Mouse (Mus musculus): ENCODE results near the gene Cul7. TPM values are rescaled to one million over a fixed set of nuclear protein-coding genes. Genes with fewer than 3 reads are reported as not detected.

Gene Cul7
- polyA plus RNA-seq, 1 experiment from 2014 or later: 46.3 TPM

DNA sequence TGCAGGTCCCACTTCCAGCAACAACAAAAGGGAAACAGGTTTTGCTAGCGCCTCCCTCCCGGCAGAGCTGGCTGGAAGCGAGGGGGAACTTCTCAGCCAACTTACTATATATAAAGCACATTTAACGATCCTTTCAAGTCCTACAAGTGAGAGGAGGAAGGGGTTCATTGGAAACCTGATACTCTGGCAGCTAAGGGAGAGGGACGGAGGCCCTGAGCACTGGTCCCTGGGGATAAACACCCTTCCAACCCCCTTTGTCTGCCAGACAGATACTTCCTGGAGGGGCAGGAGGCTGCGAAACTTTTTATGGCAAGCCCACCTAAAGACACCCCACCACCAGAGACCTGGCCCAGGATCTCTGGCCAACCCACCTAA is 31.8 kb upstream of the Cul7 start:
- H3K27me3 ChIP-seq (replicated peaks): no peaks in the 10 kb centered on the region
- no peaks in the 10 kb centered on the region for H3K9me3 ChIP-seq
- ATAC-seq (replicated peaks): no peak
- H3K27ac ChIP-seq: peak overlapping the region; percentile 77
- no peaks in the 10 kb centered on the region for H3K36me3 ChIP-seq (replicated peaks)
- peak overlapping the region; percentile 35 for H3K4me2 ChIP-seq
- 16% methylated on average over 6 of the region's 6 CpGs for WGBS
- peak overlapping the region; percentile 33; the same call in 1 of the 2 replicates for H3K9ac ChIP-seq
- no peak overlapping the region for H3K4me3 ChIP-seq
- peaks cover 39% of the 10 kb centered on the region for H3K4me1 ChIP-seq

DNA sequence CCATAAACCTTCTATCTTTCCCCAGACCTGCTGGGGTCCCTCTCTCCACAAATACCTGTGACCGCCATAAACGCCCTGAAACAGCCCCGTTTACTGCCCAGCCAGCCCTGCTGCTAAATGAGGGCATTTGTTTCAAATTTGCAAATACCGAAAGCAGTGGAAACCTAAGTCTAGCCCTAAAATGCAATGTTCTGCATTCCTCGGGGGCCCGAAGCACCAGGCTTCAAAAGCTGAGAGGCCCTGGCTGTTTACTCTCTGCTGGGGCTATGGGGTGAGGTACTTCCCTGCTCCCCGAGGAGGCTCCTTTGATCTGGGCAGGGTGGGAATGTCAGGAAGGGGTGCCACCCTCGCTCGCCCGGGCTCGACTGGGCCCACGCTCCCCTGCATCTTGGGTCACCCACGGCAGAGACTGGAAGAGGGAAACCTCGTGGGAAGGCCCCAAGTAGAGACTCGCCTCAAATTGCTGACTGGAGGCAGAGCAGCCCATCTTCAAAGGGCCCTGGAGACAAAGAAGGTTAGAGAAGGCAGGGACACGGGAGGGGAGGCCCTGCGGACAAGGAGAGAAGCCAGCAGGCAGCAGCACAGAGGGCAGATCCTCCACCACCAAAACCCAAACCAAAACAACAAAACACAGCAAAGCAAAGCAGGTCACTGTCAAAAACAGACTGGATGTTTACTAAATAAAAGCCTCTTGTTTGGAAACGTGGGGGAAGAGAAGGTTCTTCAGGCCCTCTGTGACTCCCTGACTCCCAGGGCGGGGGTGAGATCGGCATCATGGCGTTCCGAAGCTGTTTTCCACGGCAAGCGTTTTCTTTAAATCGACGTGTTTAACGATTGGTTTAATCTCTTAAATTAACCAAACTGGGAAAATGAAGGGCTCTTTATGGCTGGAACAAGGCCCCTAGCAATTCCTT is 31.1 kb upstream of the Cul7 start:
- Histone ChIP-seq H3K4me3 (no peak overlapping the region), H3K27ac (peak overlapping the region; percentile 77), H3K27me3 (replicated peaks) (no peaks in the 10 kb centered on the region), H3K4me2 (peak overlapping the region; percentile 35), H3K36me3 (replicated peaks) (no peaks in the 10 kb centered on the region), H3K4me1 (peaks cover 45% of the 10 kb centered on the region), H3K9me3 (no peaks in the 10 kb centered on the region), H3K9ac (peak overlapping the region; percentile 33)
- 0 out of 2 replicates have a peak, but pooled peaks have one; percentile 10 for ATAC-seq (replicated peaks)
- 7% methylated on average over 27 of the region's 27 CpGs for WGBS

GRCm38 (mm10) chr17:46619683-46620357 is 30.3 kb upstream of the Cul7 start:
- Histone ChIP-seq H3K9ac (peak overlapping the region; percentile 33), H3K27me3 (replicated peaks) (no peaks in the 10 kb centered on the region), H3K27ac (peak overlapping the region; percentile 77), H3K4me1 (peaks cover 53% of the 10 kb centered on the region), H3K4me3 (no peak overlapping the region), H3K9me3 (no peaks in the 10 kb centered on the region), H3K36me3 (replicated peaks) (no peaks in the 10 kb centered on the region), H3K4me2 (peak overlapping the region; percentile 35)
- 37% methylated on average over 16 of the region's 16 CpGs for WGBS
- no peak for ATAC-seq (replicated peaks)

GRCm38 (mm10) chr17:46621324-46621723 is 28.8 kb upstream of the Cul7 start:
- Histone ChIP-seq H3K9me3 (no peaks in the 10 kb centered on the region), H3K36me3 (replicated peaks) (no peaks in the 10 kb centered on the region)
- 72% methylated on average over 15 of the region's 15 CpGs for WGBS

DNA sequence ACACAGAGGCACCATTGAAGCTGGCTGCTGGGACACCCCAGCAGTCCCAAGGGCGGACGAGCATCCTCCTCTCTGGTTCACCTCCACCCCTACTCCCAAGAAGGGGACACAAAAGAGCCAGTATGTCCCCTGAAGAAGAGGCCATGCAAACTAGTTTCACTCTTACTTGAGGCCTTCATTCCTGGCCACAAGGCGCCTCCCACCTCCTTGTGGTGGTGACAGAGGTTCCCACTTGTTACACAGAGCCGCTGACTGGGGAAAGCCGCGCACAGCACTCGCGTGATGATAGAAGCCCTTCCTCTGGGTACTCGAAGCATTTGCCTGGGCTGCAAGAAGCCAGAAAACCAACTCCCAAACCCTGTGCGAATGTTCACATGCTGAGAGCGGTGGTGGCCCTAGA is 27.9 kb upstream of the Cul7 start:
- 84% methylated on average over 11 of the region's 11 CpGs for WGBS
- H3K4me1 ChIP-seq: peaks cover 68% of the 10 kb centered on the region

More at GRCm38 (mm10) chr17:46621324-46621723, 28.8 kb upstream of the Cul7 start:
- Histone ChIP-seq H3K4me3 (no peak overlapping the region), H3K27ac (0 out of 2 replicates have a peak overlapping the region, but pooled peaks have one; percentile 14), H3K9ac (no peak overlapping the region), H3K4me2 (no peak overlapping the region), H3K4me1 (peaks cover 58% of the 10 kb centered on the region), H3K27me3 (replicated peaks) (no peaks in the 10 kb centered on the region)
- ATAC-seq (replicated peaks): no peak

DNA sequence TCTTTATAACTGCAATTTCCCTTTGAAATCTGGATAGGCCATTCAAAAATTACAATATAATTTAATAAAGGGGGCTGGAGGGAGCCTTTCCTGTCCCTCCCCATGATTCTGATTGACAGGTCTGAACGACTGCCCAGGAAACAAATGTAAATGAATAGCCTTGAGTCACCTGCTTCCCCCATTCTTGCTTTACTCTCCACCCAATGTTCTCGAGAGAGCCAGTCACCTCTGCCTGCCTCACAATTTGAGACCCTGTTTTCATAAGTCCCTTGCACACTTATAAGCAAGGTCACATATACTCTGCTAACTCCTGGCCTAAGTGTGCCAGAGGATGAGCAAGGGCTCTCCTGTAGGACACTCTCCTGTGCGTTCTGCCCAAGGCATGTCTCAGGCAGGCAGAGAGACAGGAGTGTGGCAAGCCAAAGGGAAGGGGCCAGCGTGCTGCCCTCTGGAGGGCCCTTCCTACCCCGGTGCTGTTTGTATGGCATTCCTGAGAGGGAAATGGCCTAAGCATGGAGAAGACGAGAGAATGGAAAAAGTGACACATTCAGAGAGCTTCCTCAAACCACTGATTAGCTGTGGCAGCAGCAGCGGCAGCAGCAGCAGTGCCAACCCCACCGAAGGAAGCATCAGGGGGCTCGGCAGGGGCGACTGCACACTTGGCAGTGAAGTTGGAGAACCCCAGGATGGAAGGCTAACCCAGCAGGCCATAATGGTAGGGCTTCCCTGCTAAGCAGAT is 26.1 kb upstream of the Cul7 start:
- 36% methylated on average over 10 of the region's 10 CpGs for WGBS
- no peak for ATAC-seq (replicated peaks)
- Histone ChIP-seq H3K9ac (peak overlapping the region; percentile 20; the same call in 1 of the 2 replicates), H3K27ac (0 out of 2 replicates have a peak overlapping the region, but pooled peaks have one; percentile 27), H3K4me3 (no peak overlapping the region), H3K27me3 (replicated peaks) (no peaks in the 10 kb centered on the region), H3K9me3 (no peaks in the 10 kb centered on the region), H3K4me1 (peaks cover 64% of the 10 kb centered on the region), H3K4me2 (no peak overlapping the region), H3K36me3 (replicated peaks) (no peaks in the 10 kb centered on the region)

More for the DNA sequence above, 27.9 kb upstream of the Cul7 start:
- H3K9me3 ChIP-seq: no peaks in the 10 kb centered on the region
- no peak for ATAC-seq (replicated peaks)
- H3K4me3 ChIP-seq: no peak overlapping the region
- no peaks in the 10 kb centered on the region for H3K27me3 ChIP-seq (replicated peaks)
- H3K36me3 ChIP-seq (replicated peaks): no peaks in the 10 kb centered on the region
- H3K4me2 ChIP-seq: no peak overlapping the region
- H3K27ac ChIP-seq: no peak overlapping the region
- no peak overlapping the region for H3K9ac ChIP-seq

DNA sequence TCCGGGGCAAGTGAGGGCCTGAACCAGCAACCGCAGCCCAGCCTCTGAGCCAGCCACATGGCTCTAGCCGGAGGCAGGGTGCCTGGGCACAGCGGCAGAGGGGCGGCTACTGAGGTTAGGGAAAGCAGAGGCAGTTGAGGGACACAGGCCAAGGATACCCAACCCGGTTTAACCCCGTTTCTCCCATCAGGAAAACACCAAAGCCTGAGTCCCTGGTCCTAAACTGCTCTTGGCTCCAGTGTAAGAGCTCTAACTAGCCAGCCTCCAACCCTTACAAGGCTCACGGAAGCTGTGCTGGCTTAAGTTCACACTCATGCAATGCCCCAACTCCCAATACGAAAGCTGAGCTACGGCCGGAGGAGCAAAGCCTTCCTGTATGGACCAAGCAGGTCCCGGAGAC is 25.5 kb upstream of the Cul7 start:
- H3K9me3 ChIP-seq: no peaks in the 10 kb centered on the region
- no peak for ATAC-seq (replicated peaks)
- H3K27ac ChIP-seq: 0 out of 2 replicates have a peak overlapping the region, but pooled peaks have one; percentile 27
- H3K36me3 ChIP-seq (replicated peaks): no peaks in the 10 kb centered on the region
- peaks cover 59% of the 10 kb centered on the region for H3K4me1 ChIP-seq
- H3K4me3 ChIP-seq: no peak overlapping the region
- no peak overlapping the region for H3K4me2 ChIP-seq
- 69% methylated on average over 12 of the region's 12 CpGs for WGBS
- peak overlapping the region; percentile 20; the same call in 1 of the 2 replicates for H3K9ac ChIP-seq
- H3K27me3 ChIP-seq (replicated peaks): no peaks in the 10 kb centered on the region

GRCm38 (mm10) chr17:46627409-46627808 is 22.7 kb upstream of the Cul7 start:
- H3K4me2 ChIP-seq: peak overlapping the region; percentile 72
- H3K4me3 ChIP-seq: peak overlapping the region; percentile 70
- H3K27me3 ChIP-seq (replicated peaks): no peaks in the 10 kb centered on the region
- peak overlapping the region; percentile 90; the same call in 1 of the 2 replicates for H3K9ac ChIP-seq
- 70% methylated on average over 6 of the region's 6 CpGs for WGBS
- no peak for ATAC-seq (replicated peaks)
- H3K36me3 ChIP-seq (replicated peaks): peaks cover 13% of the 10 kb centered on the region
- H3K9me3 ChIP-seq: no peaks in the 10 kb centered on the region
- H3K4me1 ChIP-seq: peaks cover 48% of the 10 kb centered on the region
- H3K27ac ChIP-seq: no peak overlapping the region

DNA sequence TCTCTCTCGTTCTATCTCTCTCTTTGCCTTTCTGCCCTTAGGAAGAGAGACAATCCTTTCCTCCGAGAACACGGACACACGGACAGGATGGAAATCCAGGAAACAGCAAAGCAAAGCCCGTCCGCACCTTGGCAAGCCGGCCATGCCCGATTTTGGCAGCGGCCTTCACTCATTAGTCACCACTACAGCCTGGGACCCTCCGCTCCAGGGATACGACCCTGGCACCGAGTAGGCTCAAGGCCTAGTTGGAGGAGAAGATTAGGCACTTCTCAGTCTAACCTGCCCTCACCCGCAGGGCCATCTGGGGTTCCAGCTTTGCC is 21.7 kb upstream of the Cul7 start:
- no peaks in the 10 kb centered on the region for H3K27me3 ChIP-seq (replicated peaks)
- peak overlapping the region; percentile 70 for H3K4me3 ChIP-seq
- H3K9me3 ChIP-seq: no peaks in the 10 kb centered on the region
- H3K36me3 ChIP-seq (replicated peaks): peaks cover 17% of the 10 kb centered on the region
- H3K9ac ChIP-seq: peak overlapping the region; percentile 90
- H3K4me2 ChIP-seq: peak overlapping the region; percentile 72
- H3K27ac ChIP-seq: peak overlapping the region; percentile 87
- peak; percentile 22 for ATAC-seq (replicated peaks)
- under 1% methylated on average over 13 of the region's 13 CpGs for WGBS
- peaks cover 47% of the 10 kb centered on the region for H3K4me1 ChIP-seq

DNA sequence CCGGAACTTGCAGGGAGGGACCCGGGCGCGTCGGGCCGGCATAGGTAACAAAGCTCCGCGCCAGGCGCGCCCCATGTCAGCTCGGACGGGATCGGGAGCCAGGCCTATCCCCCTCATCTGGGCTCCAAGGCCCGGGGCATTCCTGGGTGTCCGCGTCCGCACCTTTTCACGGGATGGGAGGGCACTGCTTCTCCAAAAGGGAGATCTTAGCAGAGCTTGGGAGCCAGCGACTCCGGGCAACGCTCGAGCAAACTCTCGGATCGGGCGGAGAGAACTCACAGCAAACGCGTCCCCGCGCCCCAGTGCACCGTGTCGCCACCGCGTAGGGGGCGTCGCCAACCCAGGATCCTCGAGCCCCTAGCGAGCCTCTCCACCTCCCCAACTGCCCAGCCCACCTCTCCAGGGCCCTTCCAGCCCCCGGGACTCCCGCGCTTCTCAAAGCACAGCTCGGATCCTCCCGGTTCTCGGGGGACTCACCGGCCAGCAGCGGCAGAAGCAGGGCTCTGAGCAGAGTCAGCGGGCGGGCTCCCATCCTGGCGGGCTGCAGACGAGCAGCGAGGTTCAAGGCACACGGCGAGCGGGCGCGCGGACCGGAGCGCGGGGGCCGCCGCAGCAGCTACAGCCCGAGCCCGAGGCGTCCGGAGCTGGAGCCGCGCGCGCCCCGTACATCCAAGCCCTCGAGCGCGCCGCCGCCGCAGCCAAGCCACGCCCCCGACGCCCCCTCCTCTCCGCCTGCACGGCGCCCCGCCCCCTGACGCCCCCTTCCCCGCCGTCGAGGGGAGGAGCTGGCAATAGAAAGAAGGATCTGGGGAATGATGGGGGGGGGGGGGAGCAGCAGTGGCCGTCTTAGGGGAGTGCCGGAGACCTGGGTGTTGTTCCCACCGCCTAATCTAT is 21.1 kb upstream of the Cul7 start, which contains the start of gene Ptk7:
TSS of gene Ptk7 (minus strand) at position 714 of the 894 bp plus-strand sequence.
- Histone ChIP-seq H3K27me3 (replicated peaks) (no peaks in the 10 kb centered on the region), H3K4me3 (peak within 1 kb of the TSS; percentile 70), H3K9me3 (no peaks in the 10 kb centered on the region), H3K27ac (peak within 1 kb of the TSS; percentile 87), H3K36me3 (replicated peaks) (peaks cover 17% of the 10 kb centered on the region), H3K9ac (peak within 1 kb of the TSS; percentile 90), H3K4me2 (peak within 1 kb of the TSS; percentile 72), H3K4me1 (peaks cover 41% of the 10 kb centered on the region)
- peak; percentile 82 for ATAC-seq (replicated peaks)
- under 1% methylated on average over 67 of the region's 90 CpGs for WGBS
